Comparison of ENCODE assay signal across 8 mouse cellular contexts in the genomic region with DNA sequence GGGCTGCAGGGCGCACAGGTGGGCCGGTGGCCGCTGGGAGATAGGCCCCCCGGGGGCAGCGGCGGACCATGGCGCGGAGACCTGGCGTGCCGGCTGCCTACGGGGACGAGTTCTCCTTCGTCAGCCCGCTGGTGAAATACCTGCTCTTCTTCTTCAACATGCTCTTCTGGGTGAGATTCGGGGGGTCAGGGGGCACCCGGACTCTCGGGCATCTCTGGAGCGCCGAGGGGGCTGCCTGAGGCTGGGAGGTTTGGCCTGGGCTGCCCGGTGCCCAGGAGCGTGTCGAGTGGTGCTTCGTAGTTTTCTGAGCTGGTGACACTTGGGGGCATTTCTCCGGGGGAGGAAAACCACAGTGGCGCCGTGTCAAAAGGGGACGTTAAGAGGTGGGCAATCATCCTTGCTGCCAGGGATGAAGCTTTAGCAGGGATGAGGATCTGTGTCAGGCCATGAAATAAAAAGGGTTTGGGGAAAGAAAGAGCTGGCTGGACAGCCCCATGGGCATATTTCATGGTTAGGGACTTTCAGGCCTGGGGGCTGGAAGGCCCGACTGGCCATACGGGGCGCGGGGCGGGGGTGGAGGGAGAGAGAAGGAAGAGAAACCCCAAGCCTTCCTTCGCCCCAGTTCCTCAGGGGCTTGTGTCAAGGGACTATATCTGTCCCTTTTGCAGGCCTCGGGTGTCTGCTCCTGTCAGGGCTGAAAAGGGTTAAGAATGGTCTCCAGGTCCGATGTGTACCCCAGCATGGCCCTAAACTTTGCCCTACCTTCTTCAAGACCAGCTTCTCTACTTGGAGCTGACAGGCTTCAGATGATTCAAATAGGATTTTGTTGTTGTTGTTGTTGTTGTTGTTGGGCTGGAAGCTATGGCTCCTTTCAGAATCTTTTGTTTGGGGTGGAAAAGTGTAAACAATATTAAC. TPM values are rescaled to one million over a fixed set of nuclear protein-coding genes. Genes with fewer than 3 reads are reported as not detected.
DNase-seq lines count a peak whose midpoint lies in the region; ATAC-seq lines count a peak whose summit lies in the region.

No protein-coding gene starts in this region.

- no peaks in the 10 kb centered on the region for H3K36me3 ChIP-seq in limb, embryonic 12.5 days
- no peaks in the 10 kb centered on the region for H3K36me3 ChIP-seq in stomach, embryonic 14.5 days (ENCODE audit: control insufficient read depth, insufficient read depth, low read length)

- H3K4me3 ChIP-seq in limb, embryonic 12.5 days (replicated peaks), result peak overlapping the region; percentile 78
- peak overlapping the region; percentile 63 for H3K4me3 ChIP-seq in stomach, embryonic 14.5 days (ENCODE audit: low read depth, low read length)

- no peak for DNase-seq in frontal cortex, postnatal 25 days (ENCODE audit: low spot score in 2 of 2)
- DNase-seq in thymus, postnatal 4 days, result peak; percentile 14
- DNase-seq in thymus, postnatal 25 days, result no peak
- DNase-seq in layer of hippocampus, adult 9-11 months, result no peak
- no peak for DNase-seq in right cerebral cortex, postnatal 14 days

- peaks cover 64% of the 10 kb centered on the region for H3K27me3 ChIP-seq in limb, embryonic 12.5 days
- no peaks in the 10 kb centered on the region for H3K27me3 ChIP-seq in stomach, embryonic 14.5 days (ENCODE audit: control insufficient read depth, insufficient read depth, low read length)

- H3K9me3 ChIP-seq in limb, embryonic 12.5 days, result no peaks in the 10 kb centered on the region
- no peaks in the 10 kb centered on the region for H3K9me3 ChIP-seq in stomach, embryonic 14.5 days (ENCODE audit: control insufficient read depth, low read depth, low read length)

- peaks cover 10% of the 10 kb centered on the region for H3K4me1 ChIP-seq in limb, embryonic 12.5 days (replicated peaks)
- H3K4me1 ChIP-seq in stomach, embryonic 14.5 days (ENCODE audit: control insufficient read depth, insufficient read depth, low read length), result 0 out of 2 replicates have a peak, but pooled peaks cover 5% of the 10 kb centered on the region

- H3K4me2 ChIP-seq in limb, embryonic 12.5 days, result peak overlapping the region; percentile 99
- H3K4me2 ChIP-seq in stomach, embryonic 14.5 days (replicated peaks; ENCODE audit: low read depth, low read length), result peak overlapping the region; percentile 97

- peak; percentile 6; the same call in 1 of the 2 replicates for ATAC-seq in frontal cortex, adult (ENCODE audit: low TSS enrichment)
- ATAC-seq in limb, embryonic 12.5 days (ENCODE audit: insufficient number of reproducible peaks, insufficient read depth, low FRiP score, low TSS enrichment, low read depth), result 0 out of 2 replicates have a peak, but pooled peaks have one; percentile 5
- ATAC-seq in stomach, embryonic 14.5 days (ENCODE audit: insufficient number of reproducible peaks, insufficient read depth, low FRiP score, low read depth), result peak; percentile 26; the same call in 1 of the 2 replicates

- H3K27ac ChIP-seq in limb, embryonic 12.5 days, result no peak overlapping the region
- H3K27ac ChIP-seq in stomach, embryonic 14.5 days (ENCODE audit: low read length), result no peak overlapping the region

- 5% methylated on average over 35 of the region's 35 CpGs for WGBS in limb, embryonic 12.5 days
- WGBS in stomach, embryonic 14.5 days, result 5% methylated on average over 35 of the region's 35 CpGs

- peak overlapping the region; percentile 73 for H3K9ac ChIP-seq in limb, embryonic 12.5 days (replicated peaks)
- H3K9ac ChIP-seq in stomach, embryonic 14.5 days (replicated peaks; ENCODE audit: low read depth, low read length), result peak overlapping the region; percentile 53; the same call in 1 of the 2 replicates

RNA-seq across cellular contexts. Expression of gene Tspan33, which starts 0.6 kb away (rescaled TPM):
- polyA plus RNA-seq in limb, embryonic 12.5 days (2016; fragmentation: Nextera tagmentation; extraction: Ambion mirVana), result 5.2 and 6.2 TPM in 2 replicates
- polyA plus RNA-seq in stomach, embryonic 14.5 days (2014; fragmentation: Nextera tagmentation; extraction: Ambion mirVana), result 2.2 and 2.3 TPM in 2 replicates

RNA-seq across cellular contexts. Expression of gene Smo, which starts 40.7 kb away (rescaled TPM):
- polyA plus RNA-seq in limb, embryonic 12.5 days (2016; fragmentation: Nextera tagmentation; extraction: Ambion mirVana), result 58.7 and 71.4 TPM in 2 replicates
- 49.8 and 58.4 TPM in 2 replicates for polyA plus RNA-seq in stomach, embryonic 14.5 days (2014; fragmentation: Nextera tagmentation; extraction: Ambion mirVana)
